Mouse (Mus musculus): ENCODE results near the gene Slc39a5.

DNA sequence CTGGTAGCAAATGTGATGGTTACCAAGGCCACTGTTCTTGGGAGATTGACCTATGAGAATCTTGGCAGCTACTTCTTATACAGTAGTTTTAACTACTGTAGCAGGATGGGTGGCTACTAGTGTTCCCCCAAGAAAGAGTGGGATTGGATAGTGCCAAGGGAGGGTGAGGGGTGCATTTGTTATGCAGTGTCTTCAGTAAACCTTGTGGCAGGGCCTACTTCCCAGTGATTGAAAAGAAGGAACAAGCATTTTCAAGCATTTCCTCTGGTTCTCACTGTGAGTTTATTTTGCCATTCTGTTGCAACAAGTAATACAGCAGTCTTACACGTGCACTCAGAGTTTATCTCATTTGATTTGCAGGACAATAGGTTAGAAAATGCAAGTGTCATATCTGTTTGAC, 11.5 kb upstream of the Slc39a5 start:
- TF ChIP-seq CTCF (IDR thresholded peaks at IDR 0.05; ENCODE audit: insufficient read depth, low read depth, low read length) = no peak
- TF ChIP-seq POLR2A (IDR thresholded peaks at IDR 0.05; ENCODE audit: insufficient read depth, low read depth, low read length) = no peak
